Mouse (Mus musculus): ENCODE data around the gene Cgn. TPM values are rescaled to one million over a fixed set of nuclear protein-coding genes. Genes with fewer than 3 reads are reported as not detected.

Gene Cgn
- polyA plus RNA-seq, 1 experiment from 2014 or later: 5.7 TPM

DNA sequence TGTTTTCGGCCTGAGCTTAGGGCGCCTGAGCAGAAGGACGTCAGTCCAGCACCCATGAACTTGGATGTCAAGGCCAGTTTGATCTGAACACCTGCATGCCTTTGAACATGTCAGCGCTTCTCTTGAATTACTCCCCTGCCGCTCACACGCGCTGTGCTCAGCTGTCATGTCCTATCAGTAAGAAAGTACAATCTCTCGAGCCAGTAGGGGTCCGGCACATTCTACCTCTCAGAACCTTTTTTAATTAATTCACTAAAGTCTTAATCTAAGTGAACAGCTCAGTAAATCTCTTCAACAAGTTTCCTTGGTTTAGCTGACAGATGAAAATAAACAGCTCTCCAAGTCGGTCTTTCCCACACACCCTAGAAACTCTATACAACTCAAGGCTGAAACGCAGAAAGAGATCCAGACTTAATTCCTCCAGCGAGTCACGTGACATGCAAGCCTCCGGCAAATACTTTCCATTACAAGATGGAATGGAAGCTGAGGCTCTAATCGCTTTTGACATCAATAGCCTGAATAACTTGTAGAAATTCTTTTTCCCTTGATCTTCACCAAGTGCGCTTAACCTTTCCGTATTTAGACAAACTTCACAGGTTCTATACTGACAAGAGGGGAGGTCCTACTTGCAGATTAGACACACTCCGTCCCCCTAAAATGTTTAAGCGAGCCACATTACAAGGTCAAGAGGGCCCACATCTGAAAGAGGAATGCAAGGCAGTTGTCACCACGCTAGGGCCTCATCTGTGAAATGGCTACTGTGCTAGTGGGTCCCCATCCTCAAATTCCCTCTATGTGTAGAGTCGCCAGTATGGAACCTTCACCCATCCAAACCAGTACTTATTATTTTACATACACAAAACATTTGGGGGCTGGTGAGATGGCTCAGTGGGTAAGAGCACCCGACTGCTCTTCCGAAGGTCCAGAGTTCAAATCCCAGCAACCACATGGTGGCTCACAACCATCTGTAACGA lies 33.4 kb upstream of the Cgn start:
- DNase-seq (ENCODE audit: low spot score) (no peak), ATAC-seq (replicated peaks; ENCODE audit: low FRiP score) (no peak; the same call in 1 of the 2 replicates)
- Histone ChIP-seq H3K9ac (ENCODE audit: low read length) (no peak overlapping the region), H3K4me1 (replicated peaks; ENCODE audit: control insufficient read depth, insufficient read depth, low read length) (no peaks in the 10 kb centered on the region; the same call in 1 of the 2 replicates), H3K27me3 (ENCODE audit: control insufficient read depth, insufficient read depth, low read length) (no peaks in the 10 kb centered on the region), H3K27ac (ENCODE audit: low read depth, low read length) (no peak overlapping the region), H3K4me2 (ENCODE audit: low read depth, low read length, severe bottlenecking) (no peak overlapping the region), H3K9me3 (ENCODE audit: control insufficient read depth, low read length) (no peaks in the 10 kb centered on the region), H3K4me3 (ENCODE audit: low read depth, low read length) (no peak overlapping the region), H3K36me3 (ENCODE audit: control insufficient read depth, insufficient read depth, low read length) (no peaks in the 10 kb centered on the region)
- WGBS: 74% methylated on average over 23 of the region's 24 CpGs

- 92% methylated on average over 2 of the region's 2 CpGs for WGBS
- Histone ChIP-seq H3K4me3 (ENCODE audit: low read depth, low read length) (no peak overlapping the region), H3K9me3 (ENCODE audit: control insufficient read depth, low read length) (no peaks in the 10 kb centered on the region), H3K4me1 (replicated peaks; ENCODE audit: control insufficient read depth, insufficient read depth, low read length) (no peaks in the 10 kb centered on the region; the same call in 1 of the 2 replicates), H3K27ac (ENCODE audit: low read depth, low read length) (no peak overlapping the region), H3K27me3 (ENCODE audit: control insufficient read depth, insufficient read depth, low read length) (no peaks in the 10 kb centered on the region), H3K36me3 (ENCODE audit: control insufficient read depth, insufficient read depth, low read length) (no peaks in the 10 kb centered on the region), H3K4me2 (ENCODE audit: low read depth, low read length, severe bottlenecking) (no peak overlapping the region), H3K9ac (ENCODE audit: low read length) (no peak overlapping the region)
- ATAC-seq (replicated peaks; ENCODE audit: low FRiP score) (no peak), DNase-seq (ENCODE audit: low spot score) (no peak)
Observed at GRCm38 (mm10) chr3:94817731-94818130, 31.4 kb upstream of the Cgn start.

GRCm38 (mm10) chr3:94815603-94816002 lies 29.3 kb upstream of the Cgn start:
- DNase-seq (ENCODE audit: low spot score) (no peak), ATAC-seq (replicated peaks; ENCODE audit: low FRiP score) (no peak)
- no peaks in the 10 kb centered on the region for H3K9me3 ChIP-seq (ENCODE audit: control insufficient read depth, low read length)
- no peaks in the 10 kb centered on the region for H3K36me3 ChIP-seq (ENCODE audit: control insufficient read depth, insufficient read depth, low read length)
- H3K4me1 ChIP-seq (replicated peaks; ENCODE audit: control insufficient read depth, insufficient read depth, low read length): no peaks in the 10 kb centered on the region
- no peak overlapping the region for H3K27ac ChIP-seq (ENCODE audit: low read depth, low read length)
- no peaks in the 10 kb centered on the region for H3K27me3 ChIP-seq (ENCODE audit: control insufficient read depth, insufficient read depth, low read length)
- H3K9ac ChIP-seq (ENCODE audit: low read length): no peak overlapping the region
- H3K4me2 ChIP-seq (ENCODE audit: low read depth, low read length, severe bottlenecking): no peak overlapping the region
- no peak overlapping the region for H3K4me3 ChIP-seq (ENCODE audit: low read depth, low read length)

- no peaks in the 10 kb centered on the region for H3K27me3 ChIP-seq (ENCODE audit: control insufficient read depth, insufficient read depth, low read length)
- H3K9me3 ChIP-seq (ENCODE audit: control insufficient read depth, low read length): no peaks in the 10 kb centered on the region
- ATAC-seq (replicated peaks; ENCODE audit: low FRiP score) (no peak), DNase-seq (ENCODE audit: low spot score) (no peak)
- H3K4me3 ChIP-seq (ENCODE audit: low read depth, low read length): no peak overlapping the region
- H3K36me3 ChIP-seq (ENCODE audit: control insufficient read depth, insufficient read depth, low read length): no peaks in the 10 kb centered on the region
- 85% methylated on average over 4 of the region's 4 CpGs for WGBS
- H3K4me1 ChIP-seq (replicated peaks; ENCODE audit: control insufficient read depth, insufficient read depth, low read length): no peaks in the 10 kb centered on the region
- H3K4me2 ChIP-seq (ENCODE audit: low read depth, low read length, severe bottlenecking): no peak overlapping the region
- H3K9ac ChIP-seq (ENCODE audit: low read length): no peak overlapping the region
- no peak overlapping the region for H3K27ac ChIP-seq (ENCODE audit: low read depth, low read length)
Observed at GRCm38 (mm10) chr3:94814663-94815062, 28.4 kb upstream of the Cgn start.

DNA sequence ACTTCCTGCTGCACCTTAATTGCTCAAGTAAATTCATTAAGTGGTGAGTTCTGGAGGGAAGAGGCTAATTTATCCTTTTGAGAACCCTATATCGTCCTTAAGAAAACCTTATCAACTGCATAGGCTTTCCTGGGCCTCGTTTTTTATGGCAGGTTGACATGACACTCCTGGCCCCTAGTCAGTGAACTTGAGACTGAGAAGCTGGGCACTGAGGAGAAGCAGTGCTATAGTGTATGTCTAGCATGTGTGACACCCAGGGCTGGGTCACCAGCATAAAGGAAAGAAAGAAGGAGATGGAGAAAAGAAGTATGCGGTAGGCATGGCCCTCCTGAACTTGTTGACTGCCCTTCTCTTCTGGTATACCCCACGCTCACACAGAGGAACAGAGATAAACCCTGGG lies 27.8 kb upstream of the Cgn start:
- Histone ChIP-seq H3K36me3 (ENCODE audit: control insufficient read depth, insufficient read depth, low read length) (no peaks in the 10 kb centered on the region), H3K4me1 (replicated peaks; ENCODE audit: control insufficient read depth, insufficient read depth, low read length) (no peaks in the 10 kb centered on the region), H3K27me3 (ENCODE audit: control insufficient read depth, insufficient read depth, low read length) (no peaks in the 10 kb centered on the region), H3K4me3 (ENCODE audit: low read depth, low read length) (no peak overlapping the region), H3K9ac (ENCODE audit: low read length) (no peak overlapping the region), H3K9me3 (ENCODE audit: control insufficient read depth, low read length) (no peaks in the 10 kb centered on the region), H3K27ac (ENCODE audit: low read depth, low read length) (no peak overlapping the region), H3K4me2 (ENCODE audit: low read depth, low read length, severe bottlenecking) (no peak overlapping the region)
- ATAC-seq (replicated peaks; ENCODE audit: low FRiP score): no peak
- DNase-seq (ENCODE audit: low spot score): no peak
- 83% methylated on average over 4 of the region's 4 CpGs for WGBS

- ATAC-seq (replicated peaks; ENCODE audit: low FRiP score): no peak
- H3K27me3 ChIP-seq (ENCODE audit: control insufficient read depth, insufficient read depth, low read length): no peaks in the 10 kb centered on the region
- no peak overlapping the region for H3K9ac ChIP-seq (ENCODE audit: low read length)
- H3K4me2 ChIP-seq (ENCODE audit: low read depth, low read length, severe bottlenecking): no peak overlapping the region
- no peak overlapping the region for H3K4me3 ChIP-seq (ENCODE audit: low read depth, low read length)
- no peak overlapping the region for H3K27ac ChIP-seq (ENCODE audit: low read depth, low read length)
- no peaks in the 10 kb centered on the region for H3K4me1 ChIP-seq (replicated peaks; ENCODE audit: control insufficient read depth, insufficient read depth, low read length)
- 89% methylated on average over 3 of the region's 3 CpGs for whole genome bisulfite sequencing
- DNase-seq (ENCODE audit: low spot score): no peak
- no peaks in the 10 kb centered on the region for H3K9me3 ChIP-seq (ENCODE audit: control insufficient read depth, low read length)
- H3K36me3 ChIP-seq (ENCODE audit: control insufficient read depth, insufficient read depth, low read length): no peaks in the 10 kb centered on the region
Observed at GRCm38 (mm10) chr3:94813651-94814050, 27.4 kb upstream of the Cgn start.

GRCm38 (mm10) chr3:94811628-94812027 lies 25.3 kb upstream of the Cgn start:
- Histone ChIP-seq H3K9me3 (ENCODE audit: control insufficient read depth, low read length) (no peaks in the 10 kb centered on the region), H3K4me1 (replicated peaks; ENCODE audit: control insufficient read depth, insufficient read depth, low read length) (no peaks in the 10 kb centered on the region), H3K27me3 (ENCODE audit: control insufficient read depth, insufficient read depth, low read length) (no peaks in the 10 kb centered on the region), H3K4me3 (ENCODE audit: low read depth, low read length) (no peak overlapping the region), H3K9ac (ENCODE audit: low read length) (no peak overlapping the region), H3K27ac (ENCODE audit: low read depth, low read length) (no peak overlapping the region), H3K4me2 (ENCODE audit: low read depth, low read length, severe bottlenecking) (no peak overlapping the region), H3K36me3 (ENCODE audit: control insufficient read depth, insufficient read depth, low read length) (no peaks in the 10 kb centered on the region)
- 28% methylated on average over 4 of the region's 4 CpGs for WGBS
- no peak for DNase-seq (ENCODE audit: low spot score)
- ATAC-seq (replicated peaks; ENCODE audit: low FRiP score): no peak

DNA sequence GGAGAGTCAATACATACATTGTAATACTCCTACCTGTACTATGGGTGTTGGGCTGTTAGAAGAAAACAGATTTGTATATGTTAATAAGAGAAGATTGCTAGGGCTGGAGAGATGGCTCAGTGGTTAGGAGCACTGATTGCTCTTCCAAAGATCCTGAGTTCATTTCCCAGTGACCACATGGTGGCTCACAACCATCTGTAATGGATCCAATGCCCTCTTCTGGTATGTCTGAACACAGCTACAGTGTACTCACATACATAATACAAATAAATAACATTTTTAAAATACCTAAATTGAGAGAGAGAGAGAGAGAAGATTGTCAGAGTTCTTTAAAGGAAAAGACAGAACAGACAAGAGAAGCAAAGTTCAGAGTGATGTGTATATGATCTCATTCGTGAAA lies 22.0 kb upstream of the Cgn start:
- Histone ChIP-seq H3K27ac (ENCODE audit: low read depth, low read length) (no peak overlapping the region), H3K4me3 (ENCODE audit: low read depth, low read length) (no peak overlapping the region), H3K27me3 (ENCODE audit: control insufficient read depth, insufficient read depth, low read length) (no peaks in the 10 kb centered on the region), H3K4me2 (ENCODE audit: low read depth, low read length, severe bottlenecking) (no peak overlapping the region), H3K9ac (ENCODE audit: low read length) (no peak overlapping the region), H3K9me3 (ENCODE audit: control insufficient read depth, low read length) (no peaks in the 10 kb centered on the region), H3K36me3 (ENCODE audit: control insufficient read depth, insufficient read depth, low read length) (no peaks in the 10 kb centered on the region), H3K4me1 (replicated peaks; ENCODE audit: control insufficient read depth, insufficient read depth, low read length) (peaks cover 11% of the 10 kb centered on the region; the same call in 1 of the 2 replicates)
- WGBS: 93% methylated on average over 1 of the region's 1 CpGs
- DNase-seq (ENCODE audit: low spot score): no peak
- no peak for ATAC-seq (replicated peaks; ENCODE audit: low FRiP score)

DNA sequence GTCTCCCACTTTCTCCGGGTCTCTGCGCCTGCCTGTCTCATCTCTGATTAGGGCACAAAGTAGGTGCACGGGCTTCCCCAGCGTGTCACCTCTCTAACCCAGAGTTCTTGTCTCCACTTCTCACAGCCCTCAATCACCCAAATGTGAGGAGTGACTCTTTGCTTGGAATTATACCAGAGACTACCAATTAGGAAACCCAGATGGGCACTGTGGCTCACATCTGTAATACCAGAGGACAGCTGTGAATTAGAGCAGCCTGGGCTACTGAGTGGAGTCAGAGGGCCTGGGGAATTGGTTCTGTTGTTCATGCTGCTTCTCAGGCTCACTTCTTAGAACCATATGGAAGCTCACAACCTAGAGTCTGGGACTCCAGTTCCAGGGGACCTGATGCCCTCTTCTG lies 18.7 kb upstream of the Cgn start:
- Histone ChIP-seq H3K4me3 (ENCODE audit: low read depth, low read length) (no peak overlapping the region), H3K27ac (ENCODE audit: low read depth, low read length) (no peak overlapping the region), H3K9me3 (ENCODE audit: control insufficient read depth, low read length) (no peaks in the 10 kb centered on the region), H3K9ac (ENCODE audit: low read length) (no peak overlapping the region), H3K36me3 (ENCODE audit: control insufficient read depth, insufficient read depth, low read length) (no peaks in the 10 kb centered on the region), H3K27me3 (ENCODE audit: control insufficient read depth, insufficient read depth, low read length) (no peaks in the 10 kb centered on the region), H3K4me2 (ENCODE audit: low read depth, low read length, severe bottlenecking) (no peak overlapping the region), H3K4me1 (replicated peaks; ENCODE audit: control insufficient read depth, insufficient read depth, low read length) (peaks cover 11% of the 10 kb centered on the region; the same call in 1 of the 2 replicates)
- WGBS: 79% methylated on average over 4 of the region's 4 CpGs
- no peak for DNase-seq (ENCODE audit: low spot score)
- no peak for ATAC-seq (replicated peaks; ENCODE audit: low FRiP score)
